Mouse (Mus musculus) bone marrow, adult 2 months (tissue): Measurements from ENCODE around the gene Odf4.
"Not testable (repeated sequence)": the region's sequence is repeated elsewhere in the genome, so short reads cannot be mapped to it uniquely, and the experiment has no call there.

Source experiments
- CTCF ChIP-seq: fragments of 200-500 bp; IDR thresholded peaks from 2 replicates; pipeline ENCODE4 v1.5.1; 2011; ENCODE audit warnings: low read length, control low read depth; ENCODE audit not compliant: control insufficient read depth, insufficient read depth
- POLR2A ChIP-seq: fragments of 200-500 bp; IDR thresholded peaks from 2 replicates; pipeline ENCODE4 v1.6.1; 2011; ENCODE audit warnings: low read depth, mild to moderate bottlenecking, control low read depth, low read length, borderline replicate concordance; ENCODE audit not compliant: control insufficient read depth

- TF ChIP-seq POLR2A, CTCF: not testable (repeated sequence)
Observed at GRCm38 (mm10) chr11:68962159-68962558, 35.3 kb upstream of the Odf4 start.
